Mouse (Mus musculus) embryonic facial prominence, embryonic 10.5 days (tissue): Measurements from ENCODE around the gene Lrfn2. TPM values are rescaled to one million over a fixed set of nuclear protein-coding genes. Genes with fewer than 3 reads are reported as not detected.

Experiments used
- DNase-seq: peaks from one replicate; pipeline ENCODE4 v3.0.0-alpha.2; 2017; ENCODE audit warnings: low spot score
- H3K27ac ChIP-seq: fragments of 300-500 bp; sonication (generic); replicated peaks from 2 replicates; pipeline ENCODE4 v1.5.1; 2016; ENCODE audit warnings: mild to moderate bottlenecking
- H3K27me3 ChIP-seq: fragments of 300-500 bp; sonication (generic); replicated peaks from 2 replicates; pipeline ENCODE4 v1.6.1; 2016; ENCODE audit warnings: low read depth, mild to moderate bottlenecking; ENCODE audit not compliant: poor library complexity, severe bottlenecking
- H3K36me3 ChIP-seq: fragments of 300-500 bp; sonication (generic); replicated peaks from 2 replicates; pipeline ENCODE4 v1.6.1; 2016; ENCODE audit warnings: mild to moderate bottlenecking, moderate library complexity
- H3K4me1 ChIP-seq: fragments of 300-500 bp; sonication (generic); 2 replicates; pipeline ENCODE4 v1.6.1; 2016
- H3K4me3 ChIP-seq: fragments of 300-500 bp; sonication (generic); 2 replicates; pipeline ENCODE4 v1.5.1; 2016; ENCODE audit warnings: mild to moderate bottlenecking, moderate library complexity
- H3K9me3 ChIP-seq: fragments of 300-500 bp; sonication (generic); 2 replicates; pipeline ENCODE4 v1.6.1; 2016; ENCODE audit warnings: mild to moderate bottlenecking
- WGBS: fragments of 180-500 bp; shearing (Covaris S2); methylation state at CpG from one replicate; pipeline ENCODE4 v1.1.7; 2016; 5-methylcytosine and 5-hydroxymethylcytosine counted together
- polyA plus RNA-seq: library from polyadenylated mRNA; unstranded; fragments of >200 nt; fragmentation: Nextera tagmentation; extraction: Ambion mirVana; gene quantifications from 2 replicates; pipeline ENCODE4 v1.2.1, GENCODE M21; 2016

The Lrfn2 gene
- 0.19 and 0.33 TPM in 2 replicates for polyA plus RNA-seq

GRCm38 (mm10) chr17:48931621-48932405 lies at the start of gene Lrfn2:
TSS of gene Lrfn2 (plus strand) at chr17:48932379.
- peak within 1 kb of the TSS; percentile 71 for H3K27ac ChIP-seq
- under 1% methylated on average over 56 of the region's 56 CpGs for WGBS
- peaks cover 49% of the 10 kb centered on the region for H3K27me3 ChIP-seq
- H3K4me3 ChIP-seq: peak within 1 kb of the TSS; percentile 67
- no peaks in the 10 kb centered on the region for H3K9me3 ChIP-seq
- H3K36me3 ChIP-seq: no peaks in the 10 kb centered on the region
- H3K4me1 ChIP-seq: peaks cover 20% of the 10 kb centered on the region
- peak; percentile 89 for DNase-seq

GRCm38 (mm10) chr17:48887472-48888385 lies 44.5 kb upstream of the Lrfn2 start:
- no peaks in the 10 kb centered on the region for H3K4me1 ChIP-seq
- H3K36me3 ChIP-seq: no peaks in the 10 kb centered on the region
- no peaks in the 10 kb centered on the region for H3K9me3 ChIP-seq
- no peak for DNase-seq
- H3K4me3 ChIP-seq: no peak overlapping the region
- WGBS: 75% methylated on average over 8 of the region's 8 CpGs
- no peak overlapping the region for H3K27ac ChIP-seq
- H3K27me3 ChIP-seq: no peaks in the 10 kb centered on the region

- no peak overlapping the region for H3K4me3 ChIP-seq
- no peaks in the 10 kb centered on the region for H3K36me3 ChIP-seq
- H3K27ac ChIP-seq: no peak overlapping the region
- no peaks in the 10 kb centered on the region for H3K9me3 ChIP-seq
- H3K27me3 ChIP-seq: no peaks in the 10 kb centered on the region
- DNase-seq: no peak
- WGBS: 69% methylated on average over 4 of the region's 4 CpGs
- H3K4me1 ChIP-seq: no peaks in the 10 kb centered on the region
Measured at GRCm38 (mm10) chr17:48905286-48906040, 26.7 kb upstream of the Lrfn2 start.

DNA sequence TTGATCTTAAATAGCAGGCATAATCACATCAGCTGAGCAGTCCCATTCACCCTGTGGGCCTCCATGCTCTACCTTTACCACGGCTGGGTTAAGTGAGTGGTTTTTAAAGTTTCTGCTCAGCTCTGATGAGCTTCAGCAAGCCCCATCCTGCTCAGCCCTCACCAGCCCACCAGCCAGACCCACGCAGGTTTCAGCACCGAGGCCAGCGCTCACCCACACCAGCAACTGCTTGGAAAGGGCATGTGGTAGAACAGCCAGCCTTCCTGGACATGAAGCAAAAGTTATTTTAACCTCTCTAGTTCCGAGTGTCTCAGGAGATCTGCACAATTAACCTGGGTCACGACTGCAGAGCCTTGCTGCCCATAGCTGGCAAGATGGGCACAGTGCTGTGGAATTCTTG lies 18.7 kb upstream of the Lrfn2 start:
- no peaks in the 10 kb centered on the region for H3K27me3 ChIP-seq
- no peaks in the 10 kb centered on the region for H3K36me3 ChIP-seq
- H3K9me3 ChIP-seq: no peaks in the 10 kb centered on the region
- no peak overlapping the region for H3K4me3 ChIP-seq
- no peak overlapping the region for H3K27ac ChIP-seq
- no peaks in the 10 kb centered on the region for H3K4me1 ChIP-seq
- peak; percentile 65 for DNase-seq
- 42% methylated on average over 6 of the region's 6 CpGs for WGBS

GRCm38 (mm10) chr17:48917411-48917810 lies 14.8 kb upstream of the Lrfn2 start:
- peak; percentile 70 for DNase-seq
- Histone ChIP-seq H3K27me3 (no peaks in the 10 kb centered on the region), H3K4me1 (no peaks in the 10 kb centered on the region), H3K27ac (no peak overlapping the region), H3K9me3 (no peaks in the 10 kb centered on the region), H3K36me3 (no peaks in the 10 kb centered on the region), H3K4me3 (no peak overlapping the region)
- 14% methylated on average over 11 of the region's 11 CpGs for WGBS

DNA sequence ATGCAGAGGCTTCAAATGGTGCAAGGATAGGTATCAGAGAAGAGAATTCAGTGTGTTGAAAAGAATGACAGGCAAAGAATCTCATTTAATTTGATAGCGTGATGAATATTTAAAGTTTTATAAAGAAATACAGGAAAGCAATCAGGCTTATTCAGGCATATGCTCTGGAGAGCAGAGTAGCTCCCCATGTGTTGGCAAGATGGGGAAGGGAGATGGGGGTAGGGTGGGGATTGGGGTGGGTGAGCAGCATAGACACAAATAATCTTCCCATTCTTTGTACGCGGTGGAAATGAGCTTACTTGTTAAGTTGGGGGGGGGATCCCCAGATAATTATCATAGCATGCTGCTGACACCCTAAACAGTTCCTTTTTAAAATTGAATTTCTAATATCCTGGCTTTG lies 13.7 kb upstream of the Lrfn2 start:
- Histone ChIP-seq H3K27me3 (no peaks in the 10 kb centered on the region), H3K9me3 (no peaks in the 10 kb centered on the region), H3K4me1 (no peaks in the 10 kb centered on the region), H3K4me3 (no peak overlapping the region), H3K27ac (no peak overlapping the region), H3K36me3 (no peaks in the 10 kb centered on the region)
- WGBS: 93% methylated on average over 3 of the region's 3 CpGs
- DNase-seq: no peak

GRCm38 (mm10) chr17:48922905-48923304 lies 9.3 kb upstream of the Lrfn2 start:
- H3K27me3 ChIP-seq: no peaks in the 10 kb centered on the region
- no peaks in the 10 kb centered on the region; the same call in 1 of the 2 replicates for H3K9me3 ChIP-seq
- no peak for DNase-seq
- 90% methylated on average over 2 of the region's 2 CpGs for WGBS
- H3K36me3 ChIP-seq: no peaks in the 10 kb centered on the region
- H3K4me1 ChIP-seq: no peaks in the 10 kb centered on the region
- H3K4me3 ChIP-seq: no peak overlapping the region
- H3K27ac ChIP-seq: no peak overlapping the region

DNA sequence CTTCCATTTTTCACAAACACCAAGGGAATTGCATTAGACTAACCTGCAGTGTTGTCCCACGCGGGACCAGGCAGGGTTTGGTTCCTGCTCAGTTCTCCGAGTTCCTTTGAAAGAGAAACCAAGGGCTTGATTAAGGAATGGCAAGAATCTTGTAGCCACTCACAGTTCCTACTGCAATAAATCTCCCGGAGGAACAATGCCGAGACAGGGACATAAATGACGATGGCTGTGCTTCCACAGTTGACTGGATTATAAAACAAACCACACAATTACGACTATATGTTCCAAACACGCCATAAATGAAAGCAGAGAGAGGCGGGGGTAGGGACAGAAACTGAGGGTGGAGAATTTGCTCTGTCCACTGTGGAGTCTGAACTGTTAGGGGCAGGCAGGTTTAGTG lies 6.8 kb upstream of the Lrfn2 start:
- H3K27me3 ChIP-seq: peaks cover 7% of the 10 kb centered on the region; the same call in 1 of the 2 replicates
- DNase-seq: no peak
- no peak overlapping the region for H3K27ac ChIP-seq
- 86% methylated on average over 9 of the region's 9 CpGs for WGBS
- no peaks in the 10 kb centered on the region; the same call in 1 of the 2 replicates for H3K9me3 ChIP-seq
- no peaks in the 10 kb centered on the region for H3K4me1 ChIP-seq
- H3K36me3 ChIP-seq: no peaks in the 10 kb centered on the region
- H3K4me3 ChIP-seq: no peak overlapping the region

DNA sequence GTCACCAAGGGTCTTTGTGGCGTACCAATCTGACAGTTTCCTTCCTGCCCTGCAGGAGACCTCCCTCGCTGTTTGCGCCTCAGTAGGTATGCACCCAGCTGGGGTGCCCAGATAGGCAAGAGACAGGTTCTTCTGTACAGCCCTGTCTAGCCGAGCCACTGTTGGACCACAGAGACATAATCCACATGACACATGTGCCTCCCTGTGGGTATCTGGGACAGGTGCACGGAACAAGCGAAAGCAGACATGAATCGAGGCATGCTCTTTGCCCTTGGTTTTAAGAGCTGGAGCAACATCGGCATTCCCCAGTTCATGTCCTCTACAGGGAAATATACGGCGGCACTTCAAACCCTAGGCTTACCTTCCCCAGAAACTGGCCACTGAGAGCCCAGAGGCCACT lies 1.2 kb upstream of the Lrfn2 start:
- Histone ChIP-seq H3K4me1 (peaks cover 20% of the 10 kb centered on the region), H3K36me3 (no peaks in the 10 kb centered on the region), H3K9me3 (no peaks in the 10 kb centered on the region; the same call in 1 of the 2 replicates), H3K27ac (no peak overlapping the region), H3K27me3 (peaks cover 49% of the 10 kb centered on the region), H3K4me3 (no peak overlapping the region)
- DNase-seq: no peak
- WGBS: 64% methylated on average over 10 of the region's 10 CpGs

GRCm38 (mm10) chr17:48932406-48932906 lies 277 bp downstream of the Lrfn2 start:
- WGBS: under 1% methylated on average over 26 of the region's 26 CpGs
- no peaks in the 10 kb centered on the region for H3K36me3 ChIP-seq

GRCm38 (mm10) chr17:48932916-48933315 lies 737 bp downstream of the Lrfn2 start:
- no peak for DNase-seq
- no peaks in the 10 kb centered on the region for H3K36me3 ChIP-seq
- no peak overlapping the region for H3K27ac ChIP-seq
- H3K4me1 ChIP-seq: peaks cover 20% of the 10 kb centered on the region
- 6% methylated on average over 9 of the region's 9 CpGs for WGBS
- no peaks in the 10 kb centered on the region for H3K9me3 ChIP-seq
- peaks cover 49% of the 10 kb centered on the region for H3K27me3 ChIP-seq
- peak overlapping the region; percentile 67 for H3K4me3 ChIP-seq

More at GRCm38 (mm10) chr17:48932406-48932906, 277 bp downstream of the Lrfn2 start:
- no peak overlapping the region for H3K27ac ChIP-seq
- DNase-seq: peak; percentile 51
- peaks cover 20% of the 10 kb centered on the region for H3K4me1 ChIP-seq
- H3K4me3 ChIP-seq: peak overlapping the region; percentile 67
- H3K27me3 ChIP-seq: peaks cover 49% of the 10 kb centered on the region
- H3K9me3 ChIP-seq: no peaks in the 10 kb centered on the region

- 81% methylated on average over 8 of the region's 8 CpGs for WGBS
Measured at GRCm38 (mm10) chr17:48935201-48935600, 3.0 kb downstream of the Lrfn2 start.

More at GRCm38 (mm10) chr17:48935201-48935600, 3.0 kb downstream of the Lrfn2 start:
- no peak for DNase-seq
- H3K27ac ChIP-seq: no peak overlapping the region
- peaks cover 20% of the 10 kb centered on the region for H3K4me1 ChIP-seq
- H3K9me3 ChIP-seq: no peaks in the 10 kb centered on the region
- H3K27me3 ChIP-seq: peaks cover 45% of the 10 kb centered on the region
- no peaks in the 10 kb centered on the region for H3K36me3 ChIP-seq
- no peak overlapping the region for H3K4me3 ChIP-seq
